Mouse (Mus musculus) thymus, adult 2 months (tissue): ENCODE data around the gene Gripap1.

ENCODE experiments used
- CTCF ChIP-seq: fragments of 200-500 bp; IDR thresholded peaks from 2 replicates; pipeline ENCODE4 v1.5.1; 2012; ENCODE audit warnings: mild to moderate bottlenecking, control low read depth, low read length, moderate library complexity, borderline replicate concordance; ENCODE audit not compliant: control insufficient read depth, poor library complexity, insufficient read depth; ENCODE audit errors: extremely low read depth
- POLR2A ChIP-seq: fragments of 200-500 bp; IDR thresholded peaks from 2 replicates; pipeline ENCODE4 v1.6.1; 2012; ENCODE audit warnings: mild to moderate bottlenecking, low read length, control low read depth, moderate library complexity; ENCODE audit not compliant: control insufficient read depth, poor library complexity, insufficient read depth; ENCODE audit errors: extremely low read depth

DNA sequence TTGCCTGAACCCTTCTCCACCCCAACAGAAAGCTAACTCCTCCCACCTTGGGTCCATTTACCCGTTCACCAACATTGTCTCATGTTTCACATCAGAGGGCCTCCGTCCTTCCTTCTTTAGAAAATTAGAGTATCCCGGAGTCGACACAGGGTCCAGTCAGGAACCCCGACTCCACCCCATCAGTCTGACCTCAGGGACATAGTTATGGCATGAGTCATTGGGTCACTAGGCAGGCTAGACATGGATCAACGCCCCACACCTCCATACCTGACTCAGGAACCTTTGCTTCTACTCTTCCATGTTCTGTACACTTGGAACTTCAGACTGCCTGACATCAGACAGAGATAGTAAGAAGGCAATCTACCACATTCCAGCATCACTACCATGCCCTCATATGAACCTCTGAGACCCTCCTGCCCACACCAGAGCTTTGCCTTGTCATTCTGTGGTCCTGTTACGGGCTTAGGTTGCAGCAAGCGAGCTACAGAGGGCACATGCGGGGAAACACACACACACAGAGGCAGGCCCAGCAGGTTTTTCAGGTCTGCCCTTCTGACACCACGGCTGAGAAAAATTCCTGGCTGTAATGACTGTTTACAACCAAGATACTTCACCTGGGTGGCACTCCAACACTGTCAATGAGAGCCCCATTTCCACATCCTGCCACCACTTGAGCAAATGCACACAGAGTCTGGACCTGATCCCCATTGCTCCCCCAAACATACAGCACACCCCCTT lies 49.3 kb upstream of the Gripap1 start:
- TF ChIP-seq POLR2A = no peak
- TF ChIP-seq CTCF = no peak
